Mouse (Mus musculus): Measurements from ENCODE around the gene Prkar2b.

DNA sequence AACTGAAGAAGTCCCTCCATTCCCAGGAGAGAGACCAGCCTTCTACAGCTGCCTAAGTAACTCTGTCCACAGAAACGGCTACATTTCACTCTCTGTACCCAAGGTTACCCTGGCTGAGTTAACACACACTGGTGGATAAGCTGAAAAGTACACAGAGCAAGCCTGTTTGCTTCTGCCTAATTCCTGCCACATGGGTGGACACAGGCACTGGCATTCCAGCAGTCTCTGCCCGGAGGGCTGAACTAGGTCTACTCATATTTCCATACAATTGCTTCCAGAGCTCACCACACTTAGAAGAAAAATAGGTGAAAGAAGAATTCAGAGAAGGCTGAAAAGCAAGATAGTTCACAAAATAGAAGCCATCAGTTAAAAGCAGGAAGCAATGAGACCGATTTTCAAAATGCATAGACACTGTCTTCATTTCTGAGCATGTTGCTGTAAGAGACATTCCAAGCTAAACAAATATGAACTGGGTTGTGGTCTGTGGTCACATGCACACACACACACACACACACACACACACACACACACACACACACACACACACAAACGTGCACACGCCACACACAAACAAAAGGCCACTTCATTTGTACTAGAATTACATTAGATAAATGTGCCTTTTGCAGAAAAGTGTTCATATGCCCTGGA lies 16.5 kb downstream of the Prkar2b start:
- TF ChIP-seq CTCF (IDR thresholded peaks at IDR 0.05; ENCODE audit: low read depth) (peak; percentile 58), EP300 (optimal IDR thresholded peaks at IDR 0.05) (no peak)
